Mouse (Mus musculus): ENCODE measurements around the gene Ube2d3. TPM values are rescaled to one million over a fixed set of nuclear protein-coding genes. Genes with fewer than 3 reads are reported as not detected.

Gene Ube2d3
- polyA plus RNA-seq, 1 experiment from 2014 or later: 509 TPM

DNA sequence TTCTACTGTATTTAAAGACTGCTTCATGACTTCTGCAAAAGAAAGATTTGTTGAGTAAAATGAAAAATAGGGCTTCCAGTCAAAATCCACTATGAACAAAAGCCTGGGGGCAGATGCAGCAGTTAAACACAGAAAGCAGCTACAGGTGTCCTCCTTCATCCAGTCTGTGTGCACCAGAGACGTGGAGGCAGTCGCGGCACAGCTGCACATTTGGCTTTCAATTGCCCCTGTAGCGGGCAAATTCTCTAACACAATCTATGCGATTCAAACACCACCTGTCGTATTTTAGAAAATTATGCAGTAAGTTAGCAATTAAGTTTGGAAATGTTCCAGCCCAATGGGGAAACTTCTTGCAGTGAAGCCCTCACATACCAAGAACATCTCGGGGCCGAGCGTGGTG is 34.7 kb upstream of the Ube2d3 start:
- Histone ChIP-seq H3K36me3 (ENCODE audit: insufficient read depth, low read length) (0 out of 2 replicates have a peak, but pooled peaks cover 9% of the 10 kb centered on the region), H3K4me2 (ENCODE audit: low read length) (no peak overlapping the region), H3K27ac (no peak overlapping the region), H3K4me3 (replicated peaks; ENCODE audit: low read depth, low read length) (no peak overlapping the region), H3K9ac (ENCODE audit: low read depth, low read length) (no peak overlapping the region), H3K9me3 (replicated peaks; ENCODE audit: low read length) (no peaks in the 10 kb centered on the region), H3K27me3 (ENCODE audit: insufficient read depth, low read length) (no peaks in the 10 kb centered on the region), H3K4me1 (replicated peaks; ENCODE audit: insufficient read depth, low read length) (no peaks in the 10 kb centered on the region)
- ATAC-seq (replicated peaks; ENCODE audit: low FRiP score, low read depth) (no peak), DNase-seq (ENCODE audit: low spot score) (no peak)
- TF ChIP-seq CTCF (IDR thresholded peaks at IDR 0.05; ENCODE audit: low read depth): no peak
- 82% methylated on average over 9 of the region's 9 CpGs for WGBS

DNA sequence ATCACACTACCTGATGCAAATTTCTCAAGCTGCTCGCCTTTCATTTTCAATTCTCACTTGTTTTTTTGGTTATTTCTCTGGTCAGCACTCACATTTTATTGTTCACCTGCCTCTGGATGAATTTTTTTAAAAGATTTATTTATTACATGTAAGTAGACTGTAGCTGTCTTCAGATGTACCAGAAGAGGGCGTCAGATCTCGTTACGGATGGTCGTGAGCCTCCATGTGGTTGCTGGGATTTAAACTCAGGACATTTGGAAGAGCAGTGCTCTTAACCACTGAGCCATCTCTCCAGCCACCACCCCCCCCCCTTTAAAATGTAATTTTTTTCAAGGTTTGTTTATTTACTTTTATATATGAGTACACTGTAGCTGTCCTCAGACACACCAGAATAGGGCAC is 34.1 kb upstream of the Ube2d3 start:
- peak; percentile 49 for TF ChIP-seq CTCF (IDR thresholded peaks at IDR 0.05; ENCODE audit: low read depth)
- no peak for DNase-seq (ENCODE audit: low spot score)
- Histone ChIP-seq H3K9me3 (replicated peaks; ENCODE audit: low read length) (no peaks in the 10 kb centered on the region), H3K36me3 (ENCODE audit: insufficient read depth, low read length) (0 out of 2 replicates have a peak, but pooled peaks cover 9% of the 10 kb centered on the region), H3K4me2 (ENCODE audit: low read length) (no peak overlapping the region), H3K9ac (ENCODE audit: low read depth, low read length) (no peak overlapping the region), H3K27ac (no peak overlapping the region), H3K4me1 (replicated peaks; ENCODE audit: insufficient read depth, low read length) (no peaks in the 10 kb centered on the region), H3K27me3 (ENCODE audit: insufficient read depth, low read length) (no peaks in the 10 kb centered on the region), H3K4me3 (replicated peaks; ENCODE audit: low read depth, low read length) (no peak overlapping the region)
- WGBS: 74% methylated on average over 5 of the region's 5 CpGs
- no peak for ATAC-seq (replicated peaks; ENCODE audit: low FRiP score, low read depth)

DNA sequence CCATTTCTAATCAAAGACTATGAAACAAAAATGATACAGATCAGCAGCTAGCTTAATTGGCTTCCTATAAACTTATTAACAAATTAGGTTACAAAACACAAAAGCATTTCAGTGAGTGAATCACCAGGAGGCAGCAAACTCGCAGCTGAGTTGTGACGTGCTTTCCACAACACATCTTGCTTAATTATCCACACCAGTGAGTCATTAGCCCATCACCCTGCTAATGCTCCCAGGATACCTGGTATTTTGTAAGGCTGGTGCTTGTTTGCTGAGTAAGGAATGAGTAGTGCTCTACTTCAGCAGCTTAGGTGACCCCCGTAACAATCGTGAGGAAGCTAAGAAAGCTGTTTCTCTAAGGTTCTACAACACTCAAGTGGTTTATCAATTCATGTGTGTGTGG is 33.4 kb upstream of the Ube2d3 start:
- Histone ChIP-seq H3K4me2 (ENCODE audit: low read length) (no peak overlapping the region), H3K4me3 (replicated peaks; ENCODE audit: low read depth, low read length) (no peak overlapping the region), H3K27ac (no peak overlapping the region), H3K4me1 (replicated peaks; ENCODE audit: insufficient read depth, low read length) (no peaks in the 10 kb centered on the region), H3K9me3 (replicated peaks; ENCODE audit: low read length) (no peaks in the 10 kb centered on the region), H3K36me3 (ENCODE audit: insufficient read depth, low read length) (0 out of 2 replicates have a peak, but pooled peaks cover 9% of the 10 kb centered on the region), H3K27me3 (ENCODE audit: insufficient read depth, low read length) (no peaks in the 10 kb centered on the region), H3K9ac (ENCODE audit: low read depth, low read length) (no peak overlapping the region)
- DNase-seq (ENCODE audit: low spot score): no peak
- 71% methylated on average over 4 of the region's 4 CpGs for WGBS
- TF ChIP-seq CTCF (IDR thresholded peaks at IDR 0.05; ENCODE audit: low read depth): peak; percentile 22; the same call in 1 of the 2 replicates
- ATAC-seq (replicated peaks; ENCODE audit: low FRiP score, low read depth): no peak

DNA sequence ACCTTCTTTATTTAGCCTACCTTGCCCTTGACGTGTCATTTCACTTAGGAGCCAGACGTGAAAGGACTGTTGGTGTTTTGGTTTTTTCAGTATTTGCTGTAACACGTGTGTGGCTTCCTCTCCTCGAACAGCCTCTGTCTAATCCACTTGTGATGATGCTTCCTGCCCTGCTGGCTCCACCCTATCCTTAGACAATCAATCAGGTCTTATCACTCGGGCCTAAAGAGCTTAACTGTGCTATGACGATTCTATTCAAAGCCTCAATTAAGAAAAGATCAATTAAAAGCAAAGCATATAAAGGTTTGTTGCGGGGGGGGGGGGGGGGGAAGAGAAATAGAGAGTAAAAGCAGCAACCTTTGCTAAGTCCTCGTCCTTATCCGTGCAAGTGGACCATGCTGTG is 30.6 kb upstream of the Ube2d3 start:
- no peak overlapping the region for H3K27ac ChIP-seq
- H3K9ac ChIP-seq (ENCODE audit: low read depth, low read length): no peak overlapping the region
- WGBS: 83% methylated on average over 9 of the region's 9 CpGs
- 0 out of 2 replicates have a peak, but pooled peaks cover 9% of the 10 kb centered on the region for H3K36me3 ChIP-seq (ENCODE audit: insufficient read depth, low read length)
- no peaks in the 10 kb centered on the region for H3K27me3 ChIP-seq (ENCODE audit: insufficient read depth, low read length)
- H3K4me1 ChIP-seq (replicated peaks; ENCODE audit: insufficient read depth, low read length): no peaks in the 10 kb centered on the region
- no peak overlapping the region for H3K4me2 ChIP-seq (ENCODE audit: low read length)
- no peak for TF ChIP-seq CTCF (IDR thresholded peaks at IDR 0.05; ENCODE audit: low read depth)
- no peaks in the 10 kb centered on the region for H3K9me3 ChIP-seq (replicated peaks; ENCODE audit: low read length)
- ATAC-seq (replicated peaks; ENCODE audit: low FRiP score, low read depth) (no peak), DNase-seq (ENCODE audit: low spot score) (no peak)
- no peak overlapping the region for H3K4me3 ChIP-seq (replicated peaks; ENCODE audit: low read depth, low read length)

DNA sequence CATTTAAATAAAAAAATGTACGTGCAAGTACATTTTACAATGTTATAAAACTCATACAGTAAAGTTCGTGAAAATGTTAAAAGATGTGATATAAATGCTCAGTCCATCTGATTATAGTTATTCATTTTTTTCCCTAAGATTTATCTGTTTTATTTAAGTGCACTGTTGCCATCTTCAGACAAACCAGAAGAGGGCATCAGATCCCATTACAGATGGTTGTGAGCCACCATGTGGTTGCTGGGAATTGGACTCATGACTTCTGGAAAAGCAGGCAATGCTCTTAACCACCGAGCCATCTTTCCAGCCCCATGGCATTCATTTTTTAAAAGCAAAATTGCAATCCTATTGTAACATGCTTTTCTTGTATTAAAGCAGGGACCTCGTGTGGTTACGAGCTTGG is 28.7 kb upstream of the Ube2d3 start:
- no peaks in the 10 kb centered on the region for H3K27me3 ChIP-seq (ENCODE audit: insufficient read depth, low read length)
- DNase-seq (ENCODE audit: low spot score): no peak
- no peak for ATAC-seq (replicated peaks; ENCODE audit: low FRiP score, low read depth)
- no peak overlapping the region for H3K27ac ChIP-seq
- TF ChIP-seq CTCF (IDR thresholded peaks at IDR 0.05; ENCODE audit: low read depth): peak; percentile 36
- 0 out of 2 replicates have a peak, but pooled peaks cover 9% of the 10 kb centered on the region for H3K36me3 ChIP-seq (ENCODE audit: insufficient read depth, low read length)
- H3K4me1 ChIP-seq (replicated peaks; ENCODE audit: insufficient read depth, low read length): no peaks in the 10 kb centered on the region
- H3K4me2 ChIP-seq (ENCODE audit: low read length): no peak overlapping the region
- no peak overlapping the region for H3K4me3 ChIP-seq (replicated peaks; ENCODE audit: low read depth, low read length)
- WGBS: 94% methylated on average over 5 of the region's 5 CpGs
- H3K9me3 ChIP-seq (replicated peaks; ENCODE audit: low read length): no peaks in the 10 kb centered on the region
- no peak overlapping the region for H3K9ac ChIP-seq (ENCODE audit: low read depth, low read length)

DNA sequence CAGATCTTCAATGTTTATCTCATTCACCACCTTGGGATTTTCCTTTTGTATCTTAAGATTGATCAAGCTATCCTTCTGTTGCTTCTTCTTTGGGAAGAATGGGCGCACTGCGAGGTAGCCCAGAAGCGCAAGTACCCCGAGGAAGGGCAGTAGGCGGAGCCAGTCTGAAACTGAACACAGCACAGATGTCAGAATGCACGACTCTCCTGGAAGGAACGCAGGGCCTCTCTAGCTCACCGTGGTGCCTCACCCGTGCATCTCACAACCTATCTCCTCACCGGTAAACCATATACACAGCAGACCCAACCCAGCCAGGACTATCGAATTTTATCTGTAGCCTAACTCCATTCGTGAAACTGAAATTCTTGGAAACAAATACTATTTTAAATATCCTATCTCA is 26.9 kb upstream of the Ube2d3 start:
- no peaks in the 10 kb centered on the region for H3K9me3 ChIP-seq (replicated peaks; ENCODE audit: low read length)
- no peak overlapping the region for H3K27ac ChIP-seq
- WGBS: 90% methylated on average over 12 of the region's 12 CpGs
- no peak overlapping the region for H3K4me3 ChIP-seq (replicated peaks; ENCODE audit: low read depth, low read length)
- H3K9ac ChIP-seq (ENCODE audit: low read depth, low read length): no peak overlapping the region
- H3K4me2 ChIP-seq (ENCODE audit: low read length): no peak overlapping the region
- H3K36me3 ChIP-seq (ENCODE audit: insufficient read depth, low read length): 0 out of 2 replicates have a peak, but pooled peaks cover 9% of the 10 kb centered on the region
- no peaks in the 10 kb centered on the region for H3K4me1 ChIP-seq (replicated peaks; ENCODE audit: insufficient read depth, low read length)
- no peaks in the 10 kb centered on the region for H3K27me3 ChIP-seq (ENCODE audit: insufficient read depth, low read length)
- DNase-seq (ENCODE audit: low spot score) (no peak), ATAC-seq (replicated peaks; ENCODE audit: low FRiP score, low read depth) (no peak)
- no peak for TF ChIP-seq CTCF (IDR thresholded peaks at IDR 0.05; ENCODE audit: low read depth)

DNA sequence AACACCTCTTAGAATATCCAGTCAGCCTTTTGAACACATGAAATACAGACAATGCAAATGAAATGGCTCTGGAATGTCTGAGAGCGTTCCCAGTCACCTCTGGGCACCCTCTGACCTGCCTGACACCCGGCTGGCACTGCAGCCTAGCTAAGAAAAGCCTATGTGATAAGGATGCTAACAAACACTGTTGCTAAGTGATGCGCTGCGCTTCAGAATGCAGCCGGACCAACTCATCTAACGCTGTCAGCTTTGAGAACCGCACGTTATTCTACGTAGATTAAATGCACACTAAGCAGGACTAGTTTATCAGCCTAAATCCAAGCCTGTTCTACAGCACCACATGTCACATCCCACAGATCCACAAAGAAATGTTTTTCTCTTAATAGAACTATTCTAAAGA is 26.1 kb upstream of the Ube2d3 start:
- no peak for DNase-seq (ENCODE audit: low spot score)

More for the DNA sequence above, 26.1 kb upstream of the Ube2d3 start:
- H3K4me3 ChIP-seq (replicated peaks; ENCODE audit: low read depth, low read length): no peak overlapping the region
- H3K27ac ChIP-seq: no peak overlapping the region
- 0 out of 2 replicates have a peak, but pooled peaks cover 5% of the 10 kb centered on the region for H3K36me3 ChIP-seq (ENCODE audit: insufficient read depth, low read length)
- H3K4me1 ChIP-seq (replicated peaks; ENCODE audit: insufficient read depth, low read length): no peaks in the 10 kb centered on the region
- H3K9me3 ChIP-seq (replicated peaks; ENCODE audit: low read length): no peaks in the 10 kb centered on the region
- no peak for ATAC-seq (replicated peaks; ENCODE audit: low FRiP score, low read depth)
- H3K27me3 ChIP-seq (ENCODE audit: insufficient read depth, low read length): no peaks in the 10 kb centered on the region
- TF ChIP-seq CTCF (IDR thresholded peaks at IDR 0.05; ENCODE audit: low read depth): no peak
- no peak overlapping the region for H3K9ac ChIP-seq (ENCODE audit: low read depth, low read length)
- 85% methylated on average over 9 of the region's 9 CpGs for WGBS
- H3K4me2 ChIP-seq (ENCODE audit: low read length): no peak overlapping the region
